Mouse (Mus musculus): ENCODE results near the gene Svs5.

DNA sequence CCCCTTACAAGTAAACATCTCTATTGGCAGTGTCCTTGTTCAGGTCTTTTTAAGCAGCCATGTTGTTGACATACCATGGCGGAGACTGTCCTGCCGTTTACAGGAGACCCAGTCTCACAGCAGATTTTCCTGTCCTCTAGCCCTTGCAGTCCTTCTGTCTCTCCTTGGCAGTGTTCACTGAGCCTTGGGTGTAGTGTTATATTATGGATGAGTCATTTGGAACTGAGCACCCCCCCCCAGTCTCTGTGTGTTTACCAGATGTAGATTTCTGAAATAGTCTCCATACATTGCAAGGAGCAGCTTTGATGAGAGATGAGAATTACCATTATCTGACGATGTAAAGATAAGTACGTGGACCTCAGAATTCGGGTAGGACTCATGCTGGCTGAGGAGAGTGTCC lies 19.9 kb upstream of the Svs5 start:
- TF ChIP-seq CTCF (IDR thresholded peaks at IDR 0.05) (no peak), EP300 (IDR thresholded peaks at IDR 0.05; ENCODE audit: insufficient read depth, low read depth, low read length) (no peak), POLR2A (IDR thresholded peaks at IDR 0.05; ENCODE audit: insufficient read depth, low read depth, low read length) (no peak)
